Mouse (Mus musculus) myocyte (in vitro differentiated cells): ENCODE results near the gene Palld.

Experiments
- CEBPB ChIP-seq: IDR thresholded peaks from 2 replicates; pipeline ENCODE4 v1.6.1; 2011; ENCODE audit warnings: mild to moderate bottlenecking, moderate library complexity; ENCODE audit not compliant: poor library complexity, insufficient read depth, severe bottlenecking
- E2F4 ChIP-seq: IDR thresholded peaks from one replicate; pipeline ENCODE4 v1.6.1; 2011; ENCODE audit warnings: mild to moderate bottlenecking, control low read depth, moderate library complexity; ENCODE audit not compliant: insufficient read depth
- MAX ChIP-seq: IDR thresholded peaks from one replicate; pipeline ENCODE4 v1.6.1; 2011; ENCODE audit warnings: low read depth, mild to moderate bottlenecking, control low read depth
- MYOD1 ChIP-seq, 3 experiments: IDR thresholded peaks; one replicate each; pipeline ENCODE4 v1.6.1; 2011; ENCODE audit warnings: control low read depth in 2 of 3, low read depth in 2 of 3, mild to moderate bottlenecking in 2 of 3, moderate library complexity in 1 of 3; ENCODE audit not compliant: insufficient read length in 2 of 3, control insufficient read depth in 1 of 3
- MYOG ChIP-seq, 3 experiments: IDR thresholded peaks; one replicate each; pipeline ENCODE4 v1.6.1; 2011; ENCODE audit warnings: control low read depth in 2 of 3, low read depth in 2 of 3, mild to moderate bottlenecking in 2 of 3; ENCODE audit not compliant: insufficient read length in 2 of 3, control insufficient read depth in 1 of 3, insufficient read depth in 1 of 3
- POLR2A ChIP-seq: IDR thresholded peaks from one replicate; pipeline ENCODE4 v1.6.1; 2011; ENCODE audit warnings: low read depth, mild to moderate bottlenecking, control low read depth, moderate library complexity; ENCODE audit not compliant: insufficient read length
- POLR2AphosphoS2 ChIP-seq: IDR thresholded peaks from one replicate; pipeline ENCODE4 v1.6.1; 2011; ENCODE audit warnings: low read depth, control low read depth; ENCODE audit not compliant: insufficient read length
- REST ChIP-seq: IDR thresholded peaks from one replicate; pipeline ENCODE4 v1.6.1; 2011; ENCODE audit warnings: mild to moderate bottlenecking, control low read depth, moderate library complexity; ENCODE audit not compliant: insufficient read depth, insufficient read length
- SRF ChIP-seq: IDR thresholded peaks from one replicate; pipeline ENCODE4 v1.6.1; 2011; ENCODE audit warnings: low read depth; ENCODE audit not compliant: control insufficient read depth, insufficient read length
- TCF12 ChIP-seq: IDR thresholded peaks from one replicate; pipeline ENCODE4 v1.6.1; 2011; ENCODE audit warnings: mild to moderate bottlenecking, control low read depth; ENCODE audit not compliant: poor library complexity, insufficient read depth, severe bottlenecking
- TCF3 ChIP-seq: IDR thresholded peaks from one replicate; pipeline ENCODE4 v1.6.1; 2011; ENCODE audit warnings: low read depth, control low read depth; ENCODE audit not compliant: insufficient read length
- USF1 ChIP-seq: IDR thresholded peaks from one replicate; pipeline ENCODE4 v1.6.1; 2011; ENCODE audit warnings: low read depth, mild to moderate bottlenecking, control low read depth, moderate library complexity

DNA sequence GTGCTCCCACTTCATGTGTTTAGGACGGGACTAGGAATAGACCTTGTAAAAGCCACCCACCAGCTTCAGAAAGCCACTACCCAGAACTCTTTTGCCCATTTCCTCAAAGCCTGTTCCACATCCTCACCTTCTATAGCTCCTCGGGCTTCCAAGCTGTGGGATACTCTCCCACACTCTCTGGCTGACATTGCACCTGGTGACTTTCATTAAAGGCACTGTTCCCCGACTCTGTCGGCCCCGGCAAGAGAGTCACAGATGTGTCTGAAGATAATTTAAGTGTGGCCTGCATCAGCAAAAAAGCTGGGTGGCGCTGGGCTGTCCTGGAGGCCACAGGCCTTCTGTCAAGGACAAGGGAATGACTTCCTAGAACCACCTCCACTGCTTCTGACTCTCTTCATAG lies 350.3 kb downstream of the Palld start:
- no peak for TF ChIP-seq POLR2AphosphoS2
- TF ChIP-seq TCF12, result no peak
- no peak for TF ChIP-seq POLR2A
- TF ChIP-seq CEBPB, result no peak
- TF ChIP-seq USF1, result no peak
- no peak for TF ChIP-seq E2F4
- no peak for TF ChIP-seq TCF3
- no peak for TF ChIP-seq MYOG (IDR thresholded peaks at IDR 0.05; ENCODE audit: control insufficient read depth in 1 of 3, insufficient read depth in 1 of 3, insufficient read length in 2 of 3, low read depth in 2 of 3)
- no peak for TF ChIP-seq MAX
- TF ChIP-seq MYOD1 (IDR thresholded peaks at IDR 0.05; ENCODE audit: control insufficient read depth in 1 of 3, insufficient read length in 2 of 3, low read depth in 2 of 3), result no peak
- TF ChIP-seq SRF, result no peak
- TF ChIP-seq REST, result no peak
